Mouse (Mus musculus): ENCODE data around the gene Krt25. TPM values are rescaled to one million over a fixed set of nuclear protein-coding genes. Genes with fewer than 3 reads are reported as not detected.

The Krt25 gene
- polyA plus RNA-seq (2016; fragmentation: Nextera tagmentation; extraction: Ambion mirVana), result not detected in 2 replicates

- WGBS, result 89% methylated on average over 11 of the region's 11 CpGs
- Histone ChIP-seq H3K4me1 (no peaks in the 10 kb centered on the region), H3K36me3 (no peaks in the 10 kb centered on the region), H3K27me3 (ENCODE audit: insufficient read depth, poor library complexity, severe bottlenecking) (no peaks in the 10 kb centered on the region), H3K9me3 (no peaks in the 10 kb centered on the region), H3K27ac (no peak within 1 kb of the TSS), H3K4me3 (no peak within 1 kb of the TSS)
- DNase-seq (ENCODE audit: low spot score), result no peak
Observed at GRCm38 (mm10) chr11:99322851-99323250, at the start of gene Krt25. Gene Krt25 (minus strand): TSS chr11:99322951.

GRCm38 (mm10) chr11:99369853-99370451 lies 47.2 kb upstream of the Krt25 start:
- Histone ChIP-seq H3K4me3 (no peak overlapping the region), H3K4me1 (no peaks in the 10 kb centered on the region), H3K27me3 (ENCODE audit: insufficient read depth, poor library complexity, severe bottlenecking) (peaks cover 4% of the 10 kb centered on the region; the same call in 1 of the 2 replicates), H3K36me3 (no peaks in the 10 kb centered on the region), H3K9me3 (no peaks in the 10 kb centered on the region), H3K27ac (no peak overlapping the region)
- DNase-seq (ENCODE audit: low spot score), result no peak
- WGBS, result 85% methylated on average over 8 of the region's 8 CpGs

GRCm38 (mm10) chr11:99369229-99369628 lies 46.5 kb upstream of the Krt25 start:
- H3K4me1 ChIP-seq, result no peaks in the 10 kb centered on the region
- H3K27ac ChIP-seq, result no peak overlapping the region
- no peaks in the 10 kb centered on the region for H3K9me3 ChIP-seq
- no peaks in the 10 kb centered on the region for H3K36me3 ChIP-seq
- 8% methylated on average over 3 of the region's 3 CpGs for WGBS
- no peak overlapping the region for H3K4me3 ChIP-seq
- no peak for DNase-seq (ENCODE audit: low spot score)
- peaks cover 4% of the 10 kb centered on the region; the same call in 1 of the 2 replicates for H3K27me3 ChIP-seq (ENCODE audit: insufficient read depth, poor library complexity, severe bottlenecking)

GRCm38 (mm10) chr11:99366791-99367190 lies 44.0 kb upstream of the Krt25 start:
- DNase-seq (ENCODE audit: low spot score), result no peak

GRCm38 (mm10) chr11:99364412-99364811 lies 41.7 kb upstream of the Krt25 start:
- no peak overlapping the region for H3K27ac ChIP-seq
- no peaks in the 10 kb centered on the region for H3K36me3 ChIP-seq
- H3K4me3 ChIP-seq, result no peak overlapping the region
- DNase-seq (ENCODE audit: low spot score), result no peak
- 22% methylated on average over 9 of the region's 9 CpGs for WGBS
- H3K27me3 ChIP-seq (ENCODE audit: insufficient read depth, poor library complexity, severe bottlenecking), result peaks cover 4% of the 10 kb centered on the region; the same call in 1 of the 2 replicates
- no peaks in the 10 kb centered on the region for H3K9me3 ChIP-seq
- H3K4me1 ChIP-seq, result no peaks in the 10 kb centered on the region

More at GRCm38 (mm10) chr11:99366791-99367190, 44.0 kb upstream of the Krt25 start:
- Histone ChIP-seq H3K27ac (no peak overlapping the region), H3K27me3 (ENCODE audit: insufficient read depth, poor library complexity, severe bottlenecking) (peaks cover 4% of the 10 kb centered on the region; the same call in 1 of the 2 replicates), H3K36me3 (no peaks in the 10 kb centered on the region), H3K4me1 (no peaks in the 10 kb centered on the region), H3K4me3 (no peak overlapping the region), H3K9me3 (no peaks in the 10 kb centered on the region)
- 43% methylated on average over 10 of the region's 10 CpGs for WGBS

- no peak overlapping the region for H3K27ac ChIP-seq
- DNase-seq (ENCODE audit: low spot score), result no peak
- 84% methylated on average over 8 of the region's 8 CpGs for WGBS
- H3K4me1 ChIP-seq, result no peaks in the 10 kb centered on the region
- H3K9me3 ChIP-seq, result no peaks in the 10 kb centered on the region
- H3K27me3 ChIP-seq (ENCODE audit: insufficient read depth, poor library complexity, severe bottlenecking), result no peaks in the 10 kb centered on the region
- no peaks in the 10 kb centered on the region for H3K36me3 ChIP-seq
- no peak overlapping the region for H3K4me3 ChIP-seq
Observed at GRCm38 (mm10) chr11:99361423-99361822, 38.7 kb upstream of the Krt25 start.

GRCm38 (mm10) chr11:99351004-99351403 lies 28.3 kb upstream of the Krt25 start, which contains the start of gene Krt27:
Gene Krt27 (minus strand): TSS chr11:99351104.
- 67% methylated on average over 12 of the region's 12 CpGs for WGBS
- Histone ChIP-seq H3K9me3 (no peaks in the 10 kb centered on the region), H3K4me1 (no peaks in the 10 kb centered on the region), H3K4me3 (no peak within 1 kb of the TSS), H3K27me3 (ENCODE audit: insufficient read depth, poor library complexity, severe bottlenecking) (peaks cover 10% of the 10 kb centered on the region; the same call in 1 of the 2 replicates), H3K36me3 (no peaks in the 10 kb centered on the region), H3K27ac (no peak within 1 kb of the TSS)
- no peak for DNase-seq (ENCODE audit: low spot score)

- Histone ChIP-seq H3K4me3 (no peak overlapping the region), H3K9me3 (no peaks in the 10 kb centered on the region), H3K4me1 (no peaks in the 10 kb centered on the region), H3K36me3 (no peaks in the 10 kb centered on the region), H3K27me3 (ENCODE audit: insufficient read depth, poor library complexity, severe bottlenecking) (no peaks in the 10 kb centered on the region), H3K27ac (no peak overlapping the region)
- DNase-seq (ENCODE audit: low spot score), result no peak
- 83% methylated on average over 11 of the region's 11 CpGs for WGBS
Observed at GRCm38 (mm10) chr11:99339299-99339847, 16.6 kb upstream of the Krt25 start.

GRCm38 (mm10) chr11:99337866-99338265 lies 15.1 kb upstream of the Krt25 start, which contains the start of gene Krt26:
Gene Krt26 (minus strand): TSS chr11:99337966.
- no peak within 1 kb of the TSS for H3K4me3 ChIP-seq
- H3K27ac ChIP-seq, result no peak within 1 kb of the TSS
- WGBS, result 87% methylated on average over 11 of the region's 11 CpGs
- no peaks in the 10 kb centered on the region for H3K4me1 ChIP-seq
- no peak for DNase-seq (ENCODE audit: low spot score)
- no peaks in the 10 kb centered on the region for H3K9me3 ChIP-seq
- H3K36me3 ChIP-seq, result no peaks in the 10 kb centered on the region
- no peaks in the 10 kb centered on the region for H3K27me3 ChIP-seq (ENCODE audit: insufficient read depth, poor library complexity, severe bottlenecking)

GRCm38 (mm10) chr11:99333426-99333825 lies 10.7 kb upstream of the Krt25 start:
- WGBS, result 76% methylated on average over 13 of the region's 13 CpGs
- no peaks in the 10 kb centered on the region for H3K27me3 ChIP-seq (ENCODE audit: insufficient read depth, poor library complexity, severe bottlenecking)
- no peak overlapping the region for H3K4me3 ChIP-seq
- no peaks in the 10 kb centered on the region for H3K9me3 ChIP-seq
- H3K36me3 ChIP-seq, result no peaks in the 10 kb centered on the region
- no peak overlapping the region for H3K27ac ChIP-seq
- no peak for DNase-seq (ENCODE audit: low spot score)
- no peaks in the 10 kb centered on the region for H3K4me1 ChIP-seq

GRCm38 (mm10) chr11:99329655-99330054 lies 6.9 kb upstream of the Krt25 start:
- 73% methylated on average over 2 of the region's 2 CpGs for WGBS
- no peaks in the 10 kb centered on the region for H3K36me3 ChIP-seq
- DNase-seq (ENCODE audit: low spot score), result no peak

GRCm38 (mm10) chr11:99321094-99321493 lies 1.7 kb downstream of the Krt25 start:
- Histone ChIP-seq H3K4me1 (no peaks in the 10 kb centered on the region), H3K27me3 (ENCODE audit: insufficient read depth, poor library complexity, severe bottlenecking) (no peaks in the 10 kb centered on the region), H3K9me3 (no peaks in the 10 kb centered on the region), H3K27ac (no peak overlapping the region), H3K4me3 (no peak overlapping the region), H3K36me3 (no peaks in the 10 kb centered on the region)
- DNase-seq (ENCODE audit: low spot score), result no peak
- WGBS, result 80% methylated on average over 14 of the region's 14 CpGs

More at GRCm38 (mm10) chr11:99329655-99330054, 6.9 kb upstream of the Krt25 start:
- H3K9me3 ChIP-seq, result no peaks in the 10 kb centered on the region
- H3K4me3 ChIP-seq, result no peak overlapping the region
- no peaks in the 10 kb centered on the region for H3K4me1 ChIP-seq
- H3K27me3 ChIP-seq (ENCODE audit: insufficient read depth, poor library complexity, severe bottlenecking), result no peaks in the 10 kb centered on the region
- H3K27ac ChIP-seq, result no peak overlapping the region

- no peaks in the 10 kb centered on the region for H3K4me1 ChIP-seq
- 71% methylated on average over 9 of the region's 9 CpGs for WGBS
- H3K27me3 ChIP-seq (ENCODE audit: insufficient read depth, poor library complexity, severe bottlenecking), result no peaks in the 10 kb centered on the region
- H3K9me3 ChIP-seq, result no peaks in the 10 kb centered on the region
- no peak for DNase-seq (ENCODE audit: low spot score)
- no peak overlapping the region for H3K4me3 ChIP-seq
- H3K27ac ChIP-seq, result no peak overlapping the region
- H3K36me3 ChIP-seq, result no peaks in the 10 kb centered on the region
Observed at GRCm38 (mm10) chr11:99319127-99319526, 3.6 kb downstream of the Krt25 start.
